Mouse (Mus musculus) thymus, postnatal 0 days (tissue): ENCODE results near the gene Esrp2. TPM values are rescaled to one million over a fixed set of nuclear protein-coding genes. Genes with fewer than 3 reads are reported as not detected.
A peak's percentile ranks its signal among the peaks of the same experiment; 100 is the strongest.

Experiments used
- DNase-seq: peaks from one replicate; pipeline ENCODE4 v3.0.0-alpha.2; 2015; ENCODE audit warnings: low spot score
- polyA plus RNA-seq: library from polyadenylated mRNA; unstranded; fragments of >200 nt; fragmentation: Nextera tagmentation; extraction: Ambion mirVana; gene quantifications from 2 replicates; pipeline ENCODE4 v1.2.1, GENCODE M21; 2015

Gene Esrp2
- polyA plus RNA-seq, 1 experiment from 2014 or later, result 9.6 TPM

DNA sequence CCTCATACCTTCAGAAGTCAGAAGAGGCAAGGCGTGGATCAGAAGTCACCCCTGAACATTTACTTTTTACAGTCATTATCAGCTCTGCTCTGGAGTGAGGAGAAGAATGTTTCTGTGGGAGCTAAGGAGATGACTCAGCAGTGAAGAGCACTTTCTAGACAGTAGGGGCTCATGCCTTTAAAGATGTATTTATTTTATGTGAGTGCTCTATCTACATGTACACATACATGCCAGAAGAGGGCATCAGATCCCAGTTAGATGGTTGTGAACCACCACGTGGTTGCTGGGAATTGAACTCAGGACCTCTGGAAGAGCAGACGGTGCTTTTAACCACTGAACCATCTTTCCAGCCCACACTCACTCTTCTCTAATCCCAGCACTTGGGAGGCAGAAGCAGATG is 9.7 kb downstream of the Esrp2 start:
- DNase-seq, result no peak

GRCm38 (mm10) chr8:106126055-106126454 is 10.7 kb downstream of the Esrp2 start:
- no peak for DNase-seq

DNA sequence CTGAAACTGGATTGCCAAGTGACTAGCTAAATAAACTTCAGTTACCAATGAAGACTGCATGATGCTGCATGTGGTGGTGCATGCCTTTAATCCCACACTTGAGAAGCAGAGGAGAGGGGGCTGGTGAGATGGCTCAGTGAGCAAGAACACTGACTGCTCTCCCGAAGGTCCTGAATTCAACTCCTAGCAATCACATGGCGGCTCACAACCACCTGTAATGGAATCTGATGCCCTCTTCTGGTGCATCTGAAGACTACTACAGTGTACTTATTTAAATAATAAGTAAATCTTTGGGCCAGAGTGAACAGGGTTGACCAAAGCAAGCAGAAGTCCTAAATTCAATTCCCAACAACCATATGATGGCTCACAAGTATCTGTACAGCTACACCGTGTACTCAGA is 13.3 kb downstream of the Esrp2 start:
- no peak for DNase-seq

DNA sequence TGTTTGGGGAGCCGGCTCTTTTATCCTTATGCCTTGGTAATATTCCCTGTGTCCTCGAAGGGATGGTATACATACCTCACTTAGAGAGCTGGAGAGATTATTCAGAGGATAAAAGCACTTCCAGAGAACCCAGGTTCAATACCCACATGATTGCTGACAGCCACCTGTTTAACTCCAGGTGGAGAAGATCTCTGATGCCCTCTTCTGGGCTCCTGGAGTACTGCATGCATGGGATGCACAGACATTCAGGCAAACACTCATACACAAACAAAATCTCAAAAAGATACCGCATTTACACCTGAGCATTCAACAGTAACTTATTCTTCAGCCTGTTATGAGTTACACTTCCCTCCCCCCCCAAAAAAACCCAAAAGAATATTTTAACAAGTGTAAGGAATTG is 20.9 kb downstream of the Esrp2 start:
- DNase-seq, result peak; percentile 84

DNA sequence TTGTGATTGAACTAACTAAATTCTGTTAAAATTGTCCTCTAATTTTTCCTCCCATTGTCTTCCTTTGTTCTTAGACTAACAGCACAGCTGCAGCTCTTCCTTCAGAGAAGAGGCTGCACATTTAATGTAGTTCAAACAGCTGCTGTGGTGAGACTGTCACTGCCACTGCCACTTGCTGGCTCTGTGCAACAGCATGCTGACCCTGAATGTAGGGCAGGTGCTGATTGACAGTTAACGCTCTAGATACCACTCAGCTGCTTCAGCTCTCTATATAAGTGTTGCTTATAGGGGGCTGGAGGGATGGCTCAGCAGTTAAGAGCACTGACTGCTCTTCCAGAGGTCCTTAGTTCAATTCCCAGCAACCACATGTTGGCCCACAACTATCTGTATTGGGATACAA is 24.3 kb downstream of the Esrp2 start:
- DNase-seq, result peak; percentile 93

DNA sequence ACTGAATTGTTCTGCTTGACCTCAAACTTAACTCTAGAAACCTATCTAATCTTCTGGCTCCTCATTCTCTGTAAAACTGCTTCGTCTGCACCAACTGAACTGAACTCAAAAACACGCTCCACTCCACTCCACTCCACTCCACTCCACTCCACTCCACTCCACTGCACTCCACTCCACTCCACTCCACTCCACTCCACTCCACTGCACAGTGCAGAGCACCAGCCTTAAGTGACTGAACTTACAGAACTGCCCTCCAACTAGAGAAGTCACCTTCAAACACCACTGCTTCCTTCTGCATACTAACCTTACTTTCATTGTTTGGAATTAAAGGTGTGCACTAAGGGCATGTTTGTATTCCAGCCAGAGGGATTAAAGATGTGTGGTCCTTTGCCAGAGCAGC is 24.7 kb downstream of the Esrp2 start:
- DNase-seq, result peak; percentile 65

DNA sequence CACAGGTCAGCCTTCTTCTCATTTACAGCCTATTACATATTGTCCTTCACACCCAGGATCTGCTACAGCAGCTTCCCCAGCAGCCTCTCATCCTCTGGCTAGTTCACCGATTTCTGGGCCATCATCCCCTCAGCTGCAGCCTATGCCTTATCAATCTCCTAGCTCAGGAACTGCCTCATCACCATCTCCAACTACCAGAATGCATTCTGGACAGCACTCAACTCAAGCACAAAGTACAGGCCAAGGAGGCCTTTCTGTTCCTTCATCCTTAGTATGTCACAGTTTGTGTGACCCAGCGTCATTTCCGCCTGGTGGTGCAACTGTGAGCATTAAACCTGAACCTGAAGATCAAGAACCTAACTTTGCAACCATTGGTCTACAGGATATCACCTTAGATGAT is 28.0 kb downstream of the Esrp2 start:
- no peak for DNase-seq

GRCm38 (mm10) chr8:106108080-106108479 is 28.7 kb downstream of the Esrp2 start:
- DNase-seq, result no peak

DNA sequence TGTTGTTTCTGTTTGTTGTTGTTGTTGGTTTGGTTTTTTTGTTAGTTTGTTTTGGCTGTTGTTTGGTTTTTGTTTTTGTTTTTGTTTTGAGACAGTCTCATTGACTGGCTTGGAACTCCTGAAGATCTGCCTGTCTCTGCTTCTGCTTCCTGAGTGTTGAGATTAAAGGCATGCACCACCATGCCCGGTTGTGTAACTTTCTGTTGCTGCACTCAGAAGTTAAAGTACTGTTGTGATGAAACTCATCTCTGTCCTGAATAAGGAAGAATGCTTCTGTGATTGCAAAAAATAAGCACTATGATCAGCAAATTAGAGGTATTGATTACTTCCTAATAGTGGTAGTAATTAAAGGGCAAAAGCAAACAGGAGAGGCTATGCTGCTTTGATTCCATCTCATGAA is 30.6 kb downstream of the Esrp2 start:
- no peak for DNase-seq

GRCm38 (mm10) chr8:106103888-106104287 is 32.9 kb downstream of the Esrp2 start:
- DNase-seq, result peak; percentile 79

DNA sequence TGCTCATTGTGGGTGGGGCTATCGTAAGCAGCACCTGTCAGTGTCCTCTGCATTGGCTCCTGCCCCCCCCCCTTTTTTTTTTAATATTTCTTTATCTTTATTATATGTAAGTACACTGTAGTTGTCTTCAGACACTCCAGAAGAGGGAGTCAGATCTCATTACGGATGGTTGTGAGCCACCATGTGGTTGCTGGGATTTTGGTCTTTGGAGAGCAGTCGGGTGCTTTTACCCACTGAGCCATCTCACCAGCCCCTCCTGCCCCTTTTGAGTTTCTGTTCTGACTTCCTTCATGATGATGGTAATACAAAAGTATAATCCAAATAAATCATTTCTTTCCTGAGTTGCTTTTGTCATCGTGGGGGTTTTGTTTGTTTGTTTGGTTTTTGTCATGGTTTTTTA is 34.5 kb downstream of the Esrp2 start:
- no peak for DNase-seq

Other genes starting within 250 kb of the Esrp2 start
- 0.56 and 0.68 TPM in 2 replicates for gene Nrn1l, start 243.4 kb downstream of the Esrp2 start, polyA plus RNA-seq
- gene Pskh1, start 236.5 kb downstream of the Esrp2 start, polyA plus RNA-seq, result 18.4 and 21.6 TPM in 2 replicates
- gene Ctrl, start 203.1 kb downstream of the Esrp2 start, polyA plus RNA-seq, result 0.99 TPM in 2 replicates
- 385 and 398 TPM in 2 replicates for gene Psmb10, start 198.5 kb downstream of the Esrp2 start, polyA plus RNA-seq
- gene Lcat, start 193.6 kb downstream of the Esrp2 start, polyA plus RNA-seq, result 0.40 and 0.62 TPM in 2 replicates
- gene Slc12a4, start 170.9 kb downstream of the Esrp2 start, polyA plus RNA-seq, result 17.5 and 18.6 TPM in 2 replicates
- gene Dpep3, start 157.5 kb downstream of the Esrp2 start, polyA plus RNA-seq, result not detected in 2 replicates
- gene Dus2, start 145.6 kb downstream of the Esrp2 start, polyA plus RNA-seq, result 25.6 TPM in 2 replicates
- 0.20 TPM in 1 of 2 replicates, not detected in the other for gene Dpep2nb, start 131.0 kb downstream of the Esrp2 start, polyA plus RNA-seq
- 21.3 and 21.7 TPM in 2 replicates for gene Ddx28, start 125.1 kb downstream of the Esrp2 start, polyA plus RNA-seq
- gene Nfatc3, start 78.1 kb downstream of the Esrp2 start, polyA plus RNA-seq, result 19.7 and 26.6 TPM in 2 replicates
- gene Pla2g15, start 13.4 kb upstream of the Esrp2 start, polyA plus RNA-seq, result 11.0 and 11.7 TPM in 2 replicates
- 86.2 and 87.1 TPM in 2 replicates for gene Slc7a6, start 31.9 kb upstream of the Esrp2 start, polyA plus RNA-seq
- gene Slc7a6os, start 74.0 kb upstream of the Esrp2 start, polyA plus RNA-seq, result 42.9 and 47.5 TPM in 2 replicates
- 42.8 and 44.5 TPM in 2 replicates for gene Prmt7, start 74.0 kb upstream of the Esrp2 start, polyA plus RNA-seq
- gene Smpd3, start 201.0 kb upstream of the Esrp2 start, polyA plus RNA-seq, result 1.1 and 1.5 TPM in 2 replicates